Mouse (Mus musculus) CH12.LX (cell line): ENCODE data around the gene Sgpp1. TPM values are rescaled to one million over a fixed set of nuclear protein-coding genes. Genes with fewer than 3 reads are reported as not detected.

Source experiments
- DNase-seq: peaks from one replicate; pipeline ENCODE4 v3.0.0-alpha.2; 2013; ENCODE audit errors: extremely low read depth
- H3K27ac ChIP-seq: 2 replicates; pipeline ENCODE4 v1.5.1; 2012; ENCODE audit warnings: low read depth, mild to moderate bottlenecking, control low read depth, moderate library complexity; ENCODE audit not compliant: insufficient read depth
- H3K27me3 ChIP-seq: replicated peaks from 2 replicates; pipeline ENCODE3; 2012; ENCODE audit warnings: inconsistent platforms
- H3K36me3 ChIP-seq, 2 experiments: replicated peaks in 1 of 2; 2 replicates each; pipeline versions ENCODE3 to v1.6.1; 2012; ENCODE audit warnings: inconsistent platforms in 1 of 2, low read length in 1 of 2, mild to moderate bottlenecking in 1 of 2, mixed read lengths in 1 of 2, moderate library complexity in 1 of 2; ENCODE audit not compliant: control insufficient read depth in 1 of 2, insufficient read depth in 1 of 2
- H3K4me1 ChIP-seq, 2 experiments: 2 replicates each; pipeline ENCODE4 v1.6.1; 2012; ENCODE audit warnings: inconsistent platforms in 1 of 2, moderate library complexity in 1 of 2; ENCODE audit not compliant: insufficient read depth in 2 of 2, control insufficient read depth in 1 of 2
- H3K4me2 ChIP-seq: 2 replicates; pipeline ENCODE4 v1.6.1; 2012; ENCODE audit warnings: low read depth, mild to moderate bottlenecking, control low read depth; ENCODE audit not compliant: poor library complexity, insufficient read depth, severe bottlenecking
- H3K4me3 ChIP-seq, 3 experiments: fragments of 150-350 bp in 1 of 3; sonication (generic) in 1 of 3; replicated peaks in 1 of 3; 2 replicates each; pipeline versions ENCODE3 to v1.5.1; 2011 to 2012; ENCODE audit warnings: low read depth in 2 of 3, low read length in 2 of 3, mild to moderate bottlenecking in 2 of 3, moderate library complexity in 2 of 3, control low read depth in 1 of 3, improper control_type of control experiment in 1 of 3, inconsistent platforms in 1 of 3, mixed read lengths in 1 of 3; ENCODE audit not compliant: poor library complexity in 1 of 3
- H3K79me2 ChIP-seq: replicated peaks from 2 replicates; pipeline ENCODE4 v1.6.1; 2012; ENCODE audit warnings: mild to moderate bottlenecking, moderate library complexity; ENCODE audit not compliant: control insufficient read depth, poor library complexity, insufficient read depth, severe bottlenecking; ENCODE audit errors: extremely low read depth
- H3K9ac ChIP-seq: 2 replicates; pipeline ENCODE4 v1.6.1; 2012; ENCODE audit warnings: low read depth, mild to moderate bottlenecking, control low read depth, moderate library complexity; ENCODE audit not compliant: insufficient read depth
- H3K9me3 ChIP-seq: replicated peaks from 2 replicates; pipeline ENCODE3; 2012; ENCODE audit warnings: low read length, inconsistent platforms, mixed read lengths
- BHLHE40 ChIP-seq: IDR thresholded peaks from 2 replicates; pipeline ENCODE4 v1.6.1; 2011; ENCODE audit warnings: mild to moderate bottlenecking, low read depth, low read length, improper control_type of control experiment
- CTCF ChIP-seq, 2 experiments: IDR thresholded peaks in 1 of 2; conservative IDR thresholded peaks in 1 of 2; 2 replicates each; pipeline ENCODE4 v1.5.1; 2011 to 2012; ENCODE audit warnings: low read depth in 2 of 2, low read length in 2 of 2, improper control_type of control experiment in 1 of 2, inconsistent platforms in 1 of 2, mild to moderate bottlenecking in 1 of 2, moderate library complexity in 1 of 2
- EP300 ChIP-seq: IDR thresholded peaks from 2 replicates; pipeline ENCODE4 v1.6.1; 2011; ENCODE audit warnings: low read length, improper control_type of control experiment
- ETS1 ChIP-seq: conservative IDR thresholded peaks from 2 replicates; pipeline ENCODE4 v1.6.1; 2012; ENCODE audit warnings: low read depth, mild to moderate bottlenecking, inconsistent platforms, low read length, improper control_type of control experiment, moderate library complexity
- GABPA ChIP-seq: IDR thresholded peaks from 2 replicates; pipeline ENCODE4 v1.6.1; 2012; ENCODE audit warnings: low read depth, low read length, improper control_type of control experiment, inconsistent platforms; ENCODE audit not compliant: insufficient replicate concordance
- JUND ChIP-seq: conservative IDR thresholded peaks from 2 replicates; pipeline ENCODE4 v1.6.1; 2011; ENCODE audit warnings: low read depth, low read length, improper control_type of control experiment
- MXI1 ChIP-seq: IDR thresholded peaks from 2 replicates; pipeline ENCODE4 v1.6.1; 2011; ENCODE audit warnings: mild to moderate bottlenecking, low read depth, low read length, improper control_type of control experiment
- MYC ChIP-seq: IDR thresholded peaks from 2 replicates; pipeline ENCODE4 v1.6.1; 2011; ENCODE audit warnings: low read depth, mild to moderate bottlenecking, improper control_type of control experiment, low read length
- NELFE ChIP-seq: IDR thresholded peaks from 2 replicates; pipeline ENCODE4 v1.6.1; 2011; ENCODE audit warnings: low read depth, low read length, improper control_type of control experiment
- POLR2AphosphoS2 ChIP-seq: IDR thresholded peaks from 2 replicates; pipeline ENCODE4 v1.6.1; 2011; ENCODE audit warnings: low read depth, low read length, improper control_type of control experiment
- RAD21 ChIP-seq: IDR thresholded peaks from 2 replicates; pipeline ENCODE4 v1.6.1; 2011; ENCODE audit warnings: low read depth, mild to moderate bottlenecking, low read length, improper control_type of control experiment, moderate library complexity
- RCOR1 ChIP-seq: conservative IDR thresholded peaks from 2 replicates; pipeline ENCODE4 v1.6.1; 2012; ENCODE audit warnings: low read depth, mild to moderate bottlenecking, inconsistent platforms, low read length, improper control_type of control experiment
- SIN3A ChIP-seq: IDR thresholded peaks from 2 replicates; pipeline ENCODE4 v1.6.1; 2012; ENCODE audit warnings: low read length, improper control_type of control experiment, inconsistent platforms
- SMC3 ChIP-seq: IDR thresholded peaks from 2 replicates; pipeline ENCODE4 v1.6.1; 2011; ENCODE audit warnings: low read depth, low read length, improper control_type of control experiment
- TBP ChIP-seq: conservative IDR thresholded peaks from 2 replicates; pipeline ENCODE4 v1.6.1; 2011; ENCODE audit warnings: low read depth, low read length, improper control_type of control experiment
- UBTF ChIP-seq: IDR thresholded peaks from 2 replicates; pipeline ENCODE4 v1.6.1; 2012; ENCODE audit warnings: low read depth, mild to moderate bottlenecking, inconsistent platforms, low read length, improper control_type of control experiment, moderate library complexity
- USF2 ChIP-seq: conservative IDR thresholded peaks from 2 replicates; pipeline ENCODE4 v1.6.1; 2011; ENCODE audit warnings: low read depth, low read length, improper control_type of control experiment
- ZKSCAN1 ChIP-seq: IDR thresholded peaks from 2 replicates; pipeline ENCODE4 v1.6.1; 2012; ENCODE audit warnings: low read depth, inconsistent platforms, low read length, improper control_type of control experiment, borderline replicate concordance
- dilution Hi-C: fragments of 300-500 bp; cut with MboI; formaldehyde crosslinking; loops from 2 replicates; pipeline ENCODE4 v1.14.3; 2020; ENCODE audit warnings: low sequenced_read_pairs; ENCODE audit not compliant: extremely low pct_unique_long_range_greater_than_20kb, extremely low pct_ligation_motif_present
- in situ Hi-C: fragments of 300-500 bp; cut with MboI; formaldehyde crosslinking; loops from 3 replicates; pipeline ENCODE4 v1.14.3; 2019; ENCODE audit warnings: low sequenced_read_pairs, low pct_ligation_motif_present, low pct_unique_long_range_greater_than_20kb, mixed read lengths
- polyA plus RNA-seq: library from polyadenylated mRNA; unstranded; fragments of >175 nt; gene quantifications from 2 replicates; pipeline ENCODE4 v1.2.1, GENCODE M21; 2012; ENCODE audit warnings: low read depth; ENCODE audit not compliant: insufficient read length
- total RNA-seq, 2 experiments: library from RNA; depleted of rRNA; stranded (reverse); fragments of 300-350 nt in 1 of 2; fragments of >200 nt in 1 of 2; gene quantifications; 2 replicates each; pipeline ENCODE4 v1.2.3; 2012 to 2014

Sgpp1 gene
- total and polyA plus RNA-seq, 3 experiments, result 17.3 to 43.9 (median 23.6) TPM

- Histone ChIP-seq H3K27me3 (no peaks in the 10 kb centered on the region), H3K9me3 (no peaks in the 10 kb centered on the region), H3K36me3 (peaks cover 2 to 13% of the 10 kb centered on the region in 2 experiments), H3K4me3 (no peak overlapping the region), H3K27ac (no peak overlapping the region), H3K4me2 (no peak overlapping the region), H3K79me2 (no peaks in the 10 kb centered on the region; the same call in 1 of the 2 replicates), H3K4me1 (no peaks in the 10 kb centered on the region; a peak in 1 of 4 replicates), H3K9ac (no peak overlapping the region)
- dilution Hi-C loops, result no loop called here
- DNase-seq, result no peak
- no peak for TF ChIP-seq TBP
- TF ChIP-seq MXI1, result no peak
- no peak for TF ChIP-seq RAD21
- no peak for TF ChIP-seq POLR2AphosphoS2
- no peak for TF ChIP-seq BHLHE40
- no peak for TF ChIP-seq JUND
- no peak for TF ChIP-seq ETS1
- no peak for TF ChIP-seq EP300
- TF ChIP-seq UBTF, result no peak
- TF ChIP-seq SMC3, result no peak
- TF ChIP-seq MYC, result no peak
- TF ChIP-seq NELFE, result no peak
- no peak for TF ChIP-seq RCOR1
- TF ChIP-seq GABPA, result no peak
- no peak for TF ChIP-seq USF2
- TF ChIP-seq ZKSCAN1, result no peak
- no peak for TF ChIP-seq SIN3A
- in situ Hi-C loops, result no loop called here
Observed at GRCm38 (mm10) chr12:75710596-75711376, 24.7 kb downstream of the Sgpp1 start.

- in situ Hi-C loops, result no loop called here
- DNase-seq, result no peak
Observed at GRCm38 (mm10) chr12:75709506-75709905, 26.0 kb downstream of the Sgpp1 start.

More at GRCm38 (mm10) chr12:75709506-75709905, 26.0 kb downstream of the Sgpp1 start:
- no peaks in the 10 kb centered on the region; a peak in 1 of 4 replicates for H3K4me1 ChIP-seq
- peaks cover 2 to 10% of the 10 kb centered on the region in 2 experiments for H3K36me3 ChIP-seq
- no peaks in the 10 kb centered on the region for H3K9me3 ChIP-seq
- no peak for TF ChIP-seq CTCF (conservative IDR thresholded peaks at IDR 0.05 in 1 of 2, IDR thresholded peaks at IDR 0.05 in 1 of 2; ENCODE audit: low read depth in 2 of 2, low read length in 2 of 2)
- no peak overlapping the region for H3K27ac ChIP-seq
- no peak overlapping the region for H3K4me3 ChIP-seq
- H3K27me3 ChIP-seq, result no peaks in the 10 kb centered on the region
- no peaks in the 10 kb centered on the region; the same call in 1 of the 2 replicates for H3K79me2 ChIP-seq
- H3K4me2 ChIP-seq, result no peak overlapping the region
- dilution Hi-C loops, result no loop called here
- no peak overlapping the region for H3K9ac ChIP-seq
